Comparison of ENCODE assay signal across 11 mouse cellular contexts in the genomic region with DNA sequence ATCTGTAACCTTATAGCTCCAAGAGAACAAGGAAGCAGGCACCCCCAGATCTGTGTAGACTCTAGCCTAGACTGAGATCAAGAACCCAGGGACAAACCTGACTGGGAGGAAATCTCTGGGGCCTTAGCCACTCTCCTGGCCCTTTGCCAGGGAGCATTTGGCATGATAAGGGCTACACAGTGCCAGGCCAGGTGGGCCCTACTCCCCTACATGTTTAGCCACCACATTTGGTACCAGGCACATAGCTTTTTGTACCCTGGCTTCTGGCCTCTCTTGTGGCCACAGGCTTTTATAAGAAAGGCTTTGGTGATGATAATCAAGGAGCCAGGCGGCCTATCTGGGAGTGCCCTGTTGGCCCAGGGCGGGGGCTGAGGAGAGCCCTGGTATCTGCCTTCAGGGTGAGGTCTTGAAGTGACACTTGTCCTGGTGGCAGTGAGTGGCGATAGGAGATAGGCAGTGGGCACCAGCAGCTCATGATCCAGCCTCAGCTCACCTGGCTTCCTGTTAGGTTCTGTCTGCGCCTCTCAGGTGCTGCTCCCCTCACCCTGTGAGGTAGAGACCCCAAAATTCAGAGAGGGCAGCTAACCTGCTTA. TPM values are rescaled to one million over a fixed set of nuclear protein-coding genes. Genes with fewer than 3 reads are reported as not detected.
DNase-seq lines count a peak whose midpoint lies in the region; ATAC-seq and TF ChIP-seq lines count a peak whose summit lies in the region.
"Had no signal": no experiment of that assay in that cellular context is flagged by ENCODE, and none has a peak within 500 bp of the region (broad histone marks: within the 10 kb centered on the region; RNA-seq: fewer than 3 reads in every experiment).

No protein-coding gene starts in this region.

- H3K9me3 ChIP-seq in heart, embryonic 13.5 days = no peaks in the 10 kb centered on the region
- no peaks in the 10 kb centered on the region for H3K9me3 ChIP-seq in embryonic facial prominence, embryonic 15.5 days (replicated peaks)
- no peaks in the 10 kb centered on the region for H3K9me3 ChIP-seq in liver, embryonic 15.5 days (replicated peaks)
- no peaks in the 10 kb centered on the region for H3K9me3 ChIP-seq in kidney, embryonic 16.5 days (ENCODE audit: low read length)
- H3K9me3 ChIP-seq: midbrain, embryonic 13.5 days had no signal

- intact Hi-C loops in heart, postnatal 10 days (cut with DNase I) = no loop called here

- no peak overlapping the region for H3K4me3 ChIP-seq in heart, embryonic 13.5 days
- no peak overlapping the region for H3K4me3 ChIP-seq in bone marrow, adult 2 months (replicated peaks; ENCODE audit: control insufficient read depth, low read depth, low read length)
- H3K4me3 ChIP-seq in embryonic facial prominence, embryonic 15.5 days (replicated peaks) = no peak overlapping the region
- H3K4me3 ChIP-seq in liver, embryonic 15.5 days (replicated peaks) = peak overlapping the region; percentile 15
- H3K4me3 ChIP-seq in kidney, embryonic 16.5 days (ENCODE audit: low read length) = no peak overlapping the region
- H3K4me3 ChIP-seq: midbrain, embryonic 13.5 days had no signal

- H3K27me3 ChIP-seq in heart, embryonic 13.5 days (replicated peaks) = no peaks in the 10 kb centered on the region
- no peaks in the 10 kb centered on the region for H3K27me3 ChIP-seq in embryonic facial prominence, embryonic 15.5 days
- H3K27me3 ChIP-seq in liver, embryonic 15.5 days = no peaks in the 10 kb centered on the region
- H3K27me3 ChIP-seq in kidney, embryonic 16.5 days (ENCODE audit: insufficient read depth, low read length) = no peaks in the 10 kb centered on the region
- H3K27me3 ChIP-seq: midbrain, embryonic 13.5 days had no signal

- DNase-seq in heart, postnatal 10 days = no peak
- DNase-seq in left cerebral cortex, adult 8-10 months (ENCODE audit: low spot score in 2 of 2) = no peak
- no peak for DNase-seq in kidney, postnatal 4 days
- DNase-seq: gastrocnemius, postnatal 25 days; thymus, adult 2 months had no signal

- no peak for ATAC-seq in heart, embryonic 13.5 days (ENCODE audit: extremely low read depth, insufficient number of reproducible peaks, low FRiP score, low TSS enrichment)
- no peak for ATAC-seq in embryonic facial prominence, embryonic 15.5 days (ENCODE audit: insufficient number of reproducible peaks, low FRiP score, low TSS enrichment, low read depth)
- ATAC-seq in liver, embryonic 15.5 days (ENCODE audit: insufficient read depth) = peak; percentile 94
- ATAC-seq in kidney, embryonic 16.5 days (ENCODE audit: low FRiP score, low TSS enrichment) = no peak

- H3K4me1 ChIP-seq in heart, embryonic 13.5 days = peaks cover 83% of the 10 kb centered on the region
- H3K4me1 ChIP-seq in bone marrow, adult 2 months (ENCODE audit: control insufficient read depth, insufficient read depth, low read length) = peaks cover 23% of the 10 kb centered on the region
- peaks cover 68% of the 10 kb centered on the region for H3K4me1 ChIP-seq in embryonic facial prominence, embryonic 15.5 days
- H3K4me1 ChIP-seq in liver, embryonic 15.5 days (replicated peaks) = peaks cover 93% of the 10 kb centered on the region
- peaks cover 54% of the 10 kb centered on the region for H3K4me1 ChIP-seq in kidney, embryonic 16.5 days (ENCODE audit: insufficient read depth, low read length)

- no peak overlapping the region for H3K27ac ChIP-seq in heart, embryonic 13.5 days (replicated peaks)
- peak overlapping the region; percentile 32 for H3K27ac ChIP-seq in bone marrow, adult 2 months (ENCODE audit: control insufficient read depth, insufficient read depth, low read depth, low read length, poor library complexity)
- H3K27ac ChIP-seq in embryonic facial prominence, embryonic 15.5 days (replicated peaks) = 0 out of 2 replicates have a peak overlapping the region, but pooled peaks have one; percentile 44
- H3K27ac ChIP-seq in liver, embryonic 15.5 days (replicated peaks) = peak overlapping the region; percentile 85
- H3K27ac ChIP-seq in kidney, embryonic 16.5 days (ENCODE audit: low read length) = no peak overlapping the region

- WGBS in heart, embryonic 13.5 days = 69% methylated on average over 4 of the region's 4 CpGs
- WGBS in bone marrow, adult 2 months = 61% methylated on average over 4 of the region's 4 CpGs
- 81% methylated on average over 4 of the region's 4 CpGs for WGBS in embryonic facial prominence, embryonic 15.5 days
- 29% methylated on average over 4 of the region's 4 CpGs for WGBS in liver, embryonic 15.5 days (ENCODE audit: insufficient replicate concordance)
- 82% methylated on average over 4 of the region's 4 CpGs for WGBS in kidney, embryonic 16.5 days

- no peak for TF ChIP-seq CTCF in bone marrow, adult 2 months (IDR thresholded peaks at IDR 0.05; ENCODE audit: control insufficient read depth, insufficient read depth, low read length)

- no peak for TF ChIP-seq POLR2A in bone marrow, adult 2 months (IDR thresholded peaks at IDR 0.05; ENCODE audit: borderline replicate concordance, control insufficient read depth, low read depth, low read length)

- no peak overlapping the region for H3K4me2 ChIP-seq in heart, embryonic 13.5 days
- no peak overlapping the region for H3K4me2 ChIP-seq in embryonic facial prominence, embryonic 15.5 days (replicated peaks)
- H3K4me2 ChIP-seq in liver, embryonic 15.5 days = peak overlapping the region; percentile 66
- no peak overlapping the region for H3K4me2 ChIP-seq in kidney, embryonic 16.5 days (replicated peaks; ENCODE audit: low read depth, low read length)
- H3K4me2 ChIP-seq: midbrain, embryonic 13.5 days had no signal

- no peaks in the 10 kb centered on the region for H3K36me3 ChIP-seq in heart, embryonic 13.5 days
- H3K36me3 ChIP-seq in embryonic facial prominence, embryonic 15.5 days = no peaks in the 10 kb centered on the region
- H3K36me3 ChIP-seq in liver, embryonic 15.5 days (replicated peaks) = no peaks in the 10 kb centered on the region
- no peaks in the 10 kb centered on the region for H3K36me3 ChIP-seq in kidney, embryonic 16.5 days (ENCODE audit: insufficient read depth, low read length)
- H3K36me3 ChIP-seq: midbrain, embryonic 13.5 days had no signal

- peak overlapping the region; percentile 54 for H3K9ac ChIP-seq in heart, embryonic 13.5 days
- H3K9ac ChIP-seq in embryonic facial prominence, embryonic 15.5 days = no peak overlapping the region
- peak overlapping the region; percentile 50 for H3K9ac ChIP-seq in liver, embryonic 15.5 days
- no peak overlapping the region for H3K9ac ChIP-seq in kidney, embryonic 16.5 days (replicated peaks; ENCODE audit: low read length)

RNA-seq across cellular contexts. Expression of a gene that starts 25.6 kb away (rescaled TPM):
- polyA plus RNA-seq in heart, embryonic 13.5 days (2015; fragmentation: Nextera tagmentation; extraction: Ambion mirVana) = 6.1 and 6.3 TPM in 2 replicates
- total RNA-seq in heart, postnatal 10 days (2021) = 10 to 100 TPM; 21.4 to 24.2 TPM
- 16.6 and 31.3 TPM in 2 replicates for polyA plus RNA-seq in bone marrow, adult 2 months (2011; ENCODE audit: insufficient read depth, insufficient read length, low replicate concordance, missing spikeins)
- 11.0 and 11.2 TPM in 2 replicates for polyA plus RNA-seq in embryonic facial prominence, embryonic 15.5 days (2015; fragmentation: Nextera tagmentation; extraction: Ambion mirVana)
- polyA plus RNA-seq in liver, embryonic 15.5 days (2015; fragmentation: Nextera tagmentation; extraction: Ambion mirVana) = 2.9 and 3.0 TPM in 2 replicates
- 10 to 100 TPM; 52.8 to 59.1 (median 55.7) TPM for total RNA-seq in left cerebral cortex, adult 8-10 months (2022)
- 9.5 and 10.7 TPM in 2 replicates for polyA plus RNA-seq in kidney, embryonic 16.5 days (2015; fragmentation: Nextera tagmentation; extraction: Ambion mirVana)

RNA-seq across cellular contexts. Expression of a gene that starts 41.8 kb away (rescaled TPM):
- polyA plus RNA-seq in heart, embryonic 13.5 days (2015; fragmentation: Nextera tagmentation; extraction: Ambion mirVana) = 11.3 and 11.9 TPM in 2 replicates
- 10 to 100 TPM; 55.3 to 58.8 TPM for total RNA-seq in heart, postnatal 10 days (2021)
- 9.5 and 14.6 TPM in 2 replicates for polyA plus RNA-seq in bone marrow, adult 2 months (2011; ENCODE audit: insufficient read depth, insufficient read length, low replicate concordance, missing spikeins)
- polyA plus RNA-seq in embryonic facial prominence, embryonic 15.5 days (2015; fragmentation: Nextera tagmentation; extraction: Ambion mirVana) = 17.0 and 17.2 TPM in 2 replicates
- 8.1 and 8.5 TPM in 2 replicates for polyA plus RNA-seq in liver, embryonic 15.5 days (2015; fragmentation: Nextera tagmentation; extraction: Ambion mirVana)
- 10 to 100 TPM; 53.6 to 58.0 (median 54.3) TPM for total RNA-seq in left cerebral cortex, adult 8-10 months (2022)
- polyA plus RNA-seq in kidney, embryonic 16.5 days (2015; fragmentation: Nextera tagmentation; extraction: Ambion mirVana) = 12.9 and 14.4 TPM in 2 replicates

Comparison
In these comparisons a context has a peak if more than half of its experiments do, and no peak if none do; other contexts are left out.
1. H3K27ac ChIP-seq: peak in bone marrow, adult 2 months (single experiment), embryonic facial prominence, embryonic 15.5 days (single experiment) and liver, embryonic 15.5 days (single experiment); none in heart, embryonic 13.5 days (single experiment) and kidney, embryonic 16.5 days (single experiment).
2. H3K9ac ChIP-seq: peak in heart, embryonic 13.5 days (single experiment) and liver, embryonic 15.5 days (single experiment); none in embryonic facial prominence, embryonic 15.5 days (single experiment) and kidney, embryonic 16.5 days (single experiment).